Mouse (Mus musculus) liver, postnatal 0 days (tissue): ENCODE measurements at regions not wholly inside any gene's neighbourhood (a gene's known extent, or its start where the extent isn't known, plus 50 kb on each side); places are given as distances from the start of the nearest gene placed in this dataset.
A peak's percentile ranks its signal among the peaks of the same experiment; 100 is the strongest.
"Not testable (repeated sequence)": the region's sequence is repeated elsewhere in the genome, so short reads cannot be mapped to it uniquely, and the experiment has no call there.

Experiments used
- ATAC-seq: fragments of 200-750 bp; cut with Nextera tagmentation; 2 replicates; pipeline ENCODE4 v1.8.0; 2017; ENCODE audit warnings: mild to moderate bottlenecking, moderate library complexity
- DNase-seq: peaks from one replicate; pipeline ENCODE4 v3.0.0-alpha.2; 2016
- H3K27ac ChIP-seq: fragments of 300-500 bp; sonication (generic); 2 replicates; pipeline ENCODE4 v1.5.1; 2014; ENCODE audit warnings: antibody characterized with exemption, moderate library complexity, mild to moderate bottlenecking, low read depth
- H3K27me3 ChIP-seq: fragments of 300-500 bp; sonication (generic); 2 replicates; pipeline ENCODE4 v1.6.1; 2014; ENCODE audit warnings: low read length, control low read depth, mixed read lengths; ENCODE audit not compliant: insufficient read depth
- H3K36me3 ChIP-seq: fragments of 300-500 bp; sonication (generic); replicated peaks from 2 replicates; pipeline ENCODE4 v1.6.1; 2014; ENCODE audit warnings: mild to moderate bottlenecking, control low read depth, low read length, moderate library complexity, mixed read lengths; ENCODE audit not compliant: insufficient read depth
- H3K4me1 ChIP-seq: fragments of 300-500 bp; sonication (generic); 2 replicates; pipeline ENCODE4 v1.6.1; 2014; ENCODE audit warnings: antibody characterized with exemption, mild to moderate bottlenecking, control low read depth; ENCODE audit not compliant: insufficient read depth
- H3K4me2 ChIP-seq: fragments of 300-500 bp; sonication (generic); 2 replicates; pipeline ENCODE4 v1.6.1; 2014; ENCODE audit warnings: low read depth, mild to moderate bottlenecking, low read length, moderate library complexity, mixed read lengths
- H3K4me3 ChIP-seq: fragments of 300-500 bp; sonication (generic); 2 replicates; pipeline ENCODE4 v1.5.1; 2014; ENCODE audit warnings: low read depth, low read length
- H3K9ac ChIP-seq: fragments of 300-500 bp; sonication (generic); replicated peaks from 2 replicates; pipeline ENCODE4 v1.6.1; 2014; ENCODE audit warnings: mild to moderate bottlenecking, moderate library complexity
- H3K9me3 ChIP-seq: fragments of 300-500 bp; sonication (generic); 2 replicates; pipeline ENCODE4 v1.6.1; 2016; ENCODE audit warnings: mild to moderate bottlenecking, control low read depth, low read length, mixed read lengths
- CTCF ChIP-seq: sonication (generic); IDR thresholded peaks from 2 replicates; pipeline ENCODE4 v1.5.1; 2016; ENCODE audit warnings: antibody characterized with exemption, low read depth
- EP300 ChIP-seq: IDR thresholded peaks from 2 replicates; pipeline ENCODE4 v1.6.1; 2016; ENCODE audit warnings: antibody characterized with exemption, low read depth, mild to moderate bottlenecking
- WGBS: fragments of 180-500 bp; shearing (Covaris S2); extraction: QIAGEN DNeasy Blood & Tissue Kit; methylation state at CpG from one replicate; pipeline ENCODE4 v1.1.7; 2014; ENCODE audit not compliant: insufficient replicate concordance; 5-methylcytosine and 5-hydroxymethylcytosine counted together

- ATAC-seq: no peak
- H3K4me2 ChIP-seq: no peak overlapping the region
- H3K9ac ChIP-seq: no peak overlapping the region
- no peak for DNase-seq
- no peak overlapping the region for H3K4me3 ChIP-seq
- TF ChIP-seq CTCF (no peak), EP300 (no peak)
- no peaks in the 10 kb centered on the region for H3K36me3 ChIP-seq
- 80% methylated on average over 3 of the region's 3 CpGs for WGBS
- H3K27ac ChIP-seq: no peak overlapping the region
- H3K27me3 ChIP-seq: no peaks in the 10 kb centered on the region
- peaks cover 11% of the 10 kb centered on the region for H3K9me3 ChIP-seq
- peaks cover 3% of the 10 kb centered on the region; the same call in 1 of the 2 replicates for H3K4me1 ChIP-seq
Observed at GRCm38 (mm10) chr9:115436301-115436700, 126.1 kb upstream of the Stt3b start.

GRCm38 (mm10) chr9:115438234-115438633, 128.0 kb upstream of the Stt3b start:
- H3K36me3 ChIP-seq, H3K4me2 ChIP-seq, DNase-seq, H3K27ac ChIP-seq, H3K27me3 ChIP-seq, H3K9ac ChIP-seq, ATAC-seq, H3K4me3 ChIP-seq, H3K4me1 ChIP-seq: not testable (repeated sequence)
- 91% methylated on average over 22 of the region's 22 CpGs for WGBS
- H3K9me3 ChIP-seq: peaks cover 11% of the 10 kb centered on the region

- Histone ChIP-seq H3K9me3 (no peaks in the 10 kb centered on the region), H3K27me3 (no peaks in the 10 kb centered on the region), H3K4me3 (no peak overlapping the region), H3K27ac (no peak overlapping the region), H3K9ac (no peak overlapping the region), H3K36me3 (no peaks in the 10 kb centered on the region), H3K4me2 (no peak overlapping the region), H3K4me1 (peaks cover 2% of the 10 kb centered on the region; the same call in 1 of the 2 replicates)
- ATAC-seq (no peak), DNase-seq (no peak)
- no peak for TF ChIP-seq EP300
- TF ChIP-seq CTCF: no peak
- 62% methylated on average over 11 of the region's 11 CpGs for WGBS
Observed at GRCm38 (mm10) chr9:115446681-115447080, 136.5 kb upstream of the Stt3b start.

- no peak for TF ChIP-seq EP300
- TF ChIP-seq CTCF: no peak
- Histone ChIP-seq H3K27me3 (no peaks in the 10 kb centered on the region), H3K36me3 (no peaks in the 10 kb centered on the region), H3K4me1 (peaks cover 9% of the 10 kb centered on the region; the same call in 1 of the 2 replicates), H3K4me2 (no peak overlapping the region), H3K4me3 (no peak overlapping the region), H3K27ac (no peak overlapping the region), H3K9me3 (no peaks in the 10 kb centered on the region), H3K9ac (no peak overlapping the region)
- ATAC-seq (no peak), DNase-seq (peak; percentile 35)
- 77% methylated on average over 5 of the region's 5 CpGs for WGBS
Observed at GRCm38 (mm10) chr9:115450741-115451320, 140.6 kb upstream of the Stt3b start.

- peak overlapping the region; percentile 85 for H3K27ac ChIP-seq
- ATAC-seq: peak; percentile 94
- H3K9me3 ChIP-seq: no peaks in the 10 kb centered on the region
- WGBS: 65% methylated on average over 7 of the region's 7 CpGs
- peaks cover 9% of the 10 kb centered on the region; the same call in 1 of the 2 replicates for H3K4me1 ChIP-seq
- TF ChIP-seq EP300 (peak; percentile 75), CTCF (no peak)
- no peak overlapping the region for H3K4me2 ChIP-seq
- H3K36me3 ChIP-seq: no peaks in the 10 kb centered on the region
- peak; percentile 35 for DNase-seq
- H3K4me3 ChIP-seq: no peak overlapping the region
- no peak overlapping the region for H3K9ac ChIP-seq
- H3K27me3 ChIP-seq: no peaks in the 10 kb centered on the region
Observed at GRCm38 (mm10) chr9:115454771-115455170, 144.6 kb upstream of the Stt3b start.

GRCm38 (mm10) chr9:115456121-115456520, 145.9 kb upstream of the Stt3b start:
- ATAC-seq (peak; percentile 72), DNase-seq (peak; percentile 40)
- Histone ChIP-seq H3K27ac (peak overlapping the region; percentile 85), H3K4me1 (peaks cover 9% of the 10 kb centered on the region; the same call in 1 of the 2 replicates), H3K36me3 (no peaks in the 10 kb centered on the region), H3K9ac (no peak overlapping the region), H3K4me3 (no peak overlapping the region), H3K9me3 (no peaks in the 10 kb centered on the region), H3K4me2 (no peak overlapping the region), H3K27me3 (no peaks in the 10 kb centered on the region)
- 51% methylated on average over 3 of the region's 3 CpGs for WGBS
- TF ChIP-seq CTCF: no peak
- no peak for TF ChIP-seq EP300
